Mouse (Mus musculus) hindbrain, embryonic 14.5 days (tissue): ENCODE data around the gene Dkk2. TPM values are rescaled to one million over a fixed set of nuclear protein-coding genes. Genes with fewer than 3 reads are reported as not detected.

Experiments
- ATAC-seq: fragments of 200-750 bp; cut with Nextera tagmentation; 2 replicates; pipeline ENCODE4 v1.8.0; 2017; ENCODE audit warnings: moderate number of reproducible peaks, mild to moderate bottlenecking, moderate TSS enrichment, moderate library complexity; ENCODE audit not compliant: low FRiP score
- DNase-seq: peaks from one replicate; pipeline ENCODE4 v3.0.0-alpha.2; 2015; ENCODE audit warnings: low spot score
- H3K27ac ChIP-seq: fragments of 300-500 bp; sonication (generic); 2 replicates; pipeline ENCODE4 v1.5.1; 2014; ENCODE audit warnings: mild to moderate bottlenecking, moderate library complexity
- H3K27me3 ChIP-seq: fragments of 300-500 bp; sonication (generic); 2 replicates; pipeline ENCODE4 v1.6.1; 2014; ENCODE audit warnings: mild to moderate bottlenecking, low read length, mixed read lengths; ENCODE audit not compliant: control insufficient read depth, insufficient read depth
- H3K36me3 ChIP-seq: fragments of 300-500 bp; sonication (generic); replicated peaks from 2 replicates; pipeline ENCODE4 v1.6.1; 2014; ENCODE audit not compliant: control insufficient read depth, insufficient read depth
- H3K4me1 ChIP-seq: fragments of 300-500 bp; sonication (generic); replicated peaks from 2 replicates; pipeline ENCODE4 v1.6.1; 2014; ENCODE audit warnings: antibody characterized with exemption, low read length, mixed read lengths; ENCODE audit not compliant: control insufficient read depth, insufficient read depth
- H3K4me2 ChIP-seq: fragments of 300-500 bp; sonication (generic); replicated peaks from 2 replicates; pipeline ENCODE4 v1.6.1; 2014; ENCODE audit warnings: mild to moderate bottlenecking, moderate library complexity
- H3K4me3 ChIP-seq: fragments of 300-500 bp; sonication (generic); replicated peaks from 2 replicates; pipeline ENCODE4 v1.5.1; 2014; ENCODE audit warnings: mild to moderate bottlenecking, low read length
- H3K9ac ChIP-seq: fragments of 300-500 bp; sonication (generic); 2 replicates; pipeline ENCODE4 v1.6.1; 2014
- H3K9me3 ChIP-seq: fragments of 300-500 bp; sonication (generic); 2 replicates; pipeline ENCODE4 v1.6.1; 2016; ENCODE audit warnings: low read length; ENCODE audit not compliant: control insufficient read depth
- WGBS: fragments of 180-500 bp; shearing (Covaris S2); extraction: QIAGEN DNeasy Blood & Tissue Kit; methylation state at CpG from one replicate; pipeline ENCODE4 v1.1.7; 2014; 5-methylcytosine and 5-hydroxymethylcytosine counted together
- polyA plus RNA-seq: library from polyadenylated mRNA; unstranded; fragments of >200 nt; fragmentation: Nextera tagmentation; extraction: Ambion mirVana; gene quantifications from 2 replicates; pipeline ENCODE4 v1.2.1, GENCODE M21; 2014

The Dkk2 gene
- polyA plus RNA-seq, 1 experiment from 2014 or later = 1.7 TPM

GRCm38 (mm10) chr3:132137802-132138378 is 52.8 kb downstream of the Dkk2 start:
- no peak overlapping the region for H3K4me2 ChIP-seq
- no peak overlapping the region for H3K4me3 ChIP-seq
- no peaks in the 10 kb centered on the region for H3K36me3 ChIP-seq
- H3K27me3 ChIP-seq = no peaks in the 10 kb centered on the region
- no peaks in the 10 kb centered on the region for H3K4me1 ChIP-seq
- H3K9me3 ChIP-seq = no peaks in the 10 kb centered on the region
- no peak overlapping the region for H3K27ac ChIP-seq
- no peak for ATAC-seq
- whole genome bisulfite sequencing = 75% methylated on average over 11 of the region's 11 CpGs
- H3K9ac ChIP-seq = no peak overlapping the region
- DNase-seq = no peak

- no peak overlapping the region for H3K9ac ChIP-seq
Measured at GRCm38 (mm10) chr3:132141031-132141430, 55.9 kb downstream of the Dkk2 start.

GRCm38 (mm10) chr3:132149446-132150025 is 64.4 kb downstream of the Dkk2 start:
- WGBS = 72% methylated on average over 6 of the region's 6 CpGs
- DNase-seq (no peak), ATAC-seq (no peak)
- Histone ChIP-seq H3K27me3 (no peaks in the 10 kb centered on the region), H3K4me3 (no peak overlapping the region), H3K4me2 (no peak overlapping the region), H3K27ac (no peak overlapping the region), H3K4me1 (no peaks in the 10 kb centered on the region), H3K9me3 (no peaks in the 10 kb centered on the region), H3K9ac (no peak overlapping the region), H3K36me3 (no peaks in the 10 kb centered on the region)

More at GRCm38 (mm10) chr3:132141031-132141430, 55.9 kb downstream of the Dkk2 start:
- Histone ChIP-seq H3K4me3 (no peak overlapping the region), H3K4me2 (no peak overlapping the region), H3K4me1 (no peaks in the 10 kb centered on the region), H3K27me3 (no peaks in the 10 kb centered on the region), H3K9me3 (no peaks in the 10 kb centered on the region), H3K36me3 (no peaks in the 10 kb centered on the region), H3K27ac (no peak overlapping the region)
- DNase-seq (no peak), ATAC-seq (no peak)
- WGBS = 88% methylated on average over 4 of the region's 4 CpGs

- 89% methylated on average over 2 of the region's 2 CpGs for WGBS
- Histone ChIP-seq H3K9me3 (no peaks in the 10 kb centered on the region), H3K36me3 (no peaks in the 10 kb centered on the region), H3K9ac (no peak overlapping the region), H3K27ac (no peak overlapping the region), H3K4me3 (no peak overlapping the region), H3K4me1 (no peaks in the 10 kb centered on the region), H3K4me2 (no peak overlapping the region), H3K27me3 (no peaks in the 10 kb centered on the region)
- ATAC-seq (no peak), DNase-seq (no peak)
Measured at GRCm38 (mm10) chr3:132158817-132159216, 73.7 kb downstream of the Dkk2 start.

- Histone ChIP-seq H3K9ac (no peak overlapping the region), H3K4me3 (no peak overlapping the region), H3K4me2 (no peak overlapping the region), H3K27me3 (no peaks in the 10 kb centered on the region), H3K9me3 (no peaks in the 10 kb centered on the region), H3K36me3 (no peaks in the 10 kb centered on the region), H3K27ac (no peak overlapping the region), H3K4me1 (no peaks in the 10 kb centered on the region)
- ATAC-seq = no peak
- DNase-seq = no peak
- 88% methylated on average over 3 of the region's 3 CpGs for WGBS
Measured at GRCm38 (mm10) chr3:132168911-132169310, 83.8 kb downstream of the Dkk2 start.

- Histone ChIP-seq H3K9me3 (no peaks in the 10 kb centered on the region), H3K4me3 (no peak overlapping the region), H3K27me3 (no peaks in the 10 kb centered on the region), H3K4me1 (no peaks in the 10 kb centered on the region), H3K4me2 (no peak overlapping the region), H3K27ac (no peak overlapping the region), H3K36me3 (no peaks in the 10 kb centered on the region), H3K9ac (no peak overlapping the region)
- no peak for ATAC-seq
- DNase-seq = no peak
- WGBS = 89% methylated on average over 12 of the region's 12 CpGs
Measured at GRCm38 (mm10) chr3:132186888-132187552, 101.9 kb downstream of the Dkk2 start.

GRCm38 (mm10) chr3:132201950-132202349 is 116.9 kb downstream of the Dkk2 start:
- Histone ChIP-seq H3K9me3 (no peaks in the 10 kb centered on the region), H3K4me2 (no peak overlapping the region), H3K27ac (no peak overlapping the region), H3K27me3 (no peaks in the 10 kb centered on the region), H3K4me1 (no peaks in the 10 kb centered on the region), H3K9ac (no peak overlapping the region), H3K36me3 (no peaks in the 10 kb centered on the region), H3K4me3 (no peak overlapping the region)
- 75% methylated on average over 4 of the region's 4 CpGs for WGBS
- no peak for DNase-seq
- ATAC-seq = no peak

GRCm38 (mm10) chr3:132202665-132203064 is 117.6 kb downstream of the Dkk2 start:
- DNase-seq (no peak), ATAC-seq (peak; percentile 49; the same call in 1 of the 2 replicates)
- Histone ChIP-seq H3K27ac (no peak overlapping the region), H3K4me2 (no peak overlapping the region), H3K36me3 (no peaks in the 10 kb centered on the region), H3K27me3 (no peaks in the 10 kb centered on the region), H3K9ac (no peak overlapping the region), H3K9me3 (no peaks in the 10 kb centered on the region), H3K4me3 (no peak overlapping the region), H3K4me1 (no peaks in the 10 kb centered on the region)
- 67% methylated on average over 5 of the region's 5 CpGs for WGBS

GRCm38 (mm10) chr3:132207469-132207868 is 122.4 kb downstream of the Dkk2 start:
- H3K36me3 ChIP-seq = no peaks in the 10 kb centered on the region
- no peaks in the 10 kb centered on the region for H3K9me3 ChIP-seq
- H3K9ac ChIP-seq = no peak overlapping the region
- 31% methylated on average over 11 of the region's 11 CpGs for WGBS
- peak; percentile 81 for ATAC-seq
- H3K4me3 ChIP-seq = no peak overlapping the region
- no peak overlapping the region for H3K4me2 ChIP-seq
- H3K27me3 ChIP-seq = no peaks in the 10 kb centered on the region
- peak; percentile 65 for DNase-seq
- no peak overlapping the region for H3K27ac ChIP-seq
- no peaks in the 10 kb centered on the region for H3K4me1 ChIP-seq
